Mouse (Mus musculus): ENCODE measurements around the gene Ctsa.
"Not testable (repeated sequence)": the region's sequence is repeated elsewhere in the genome, so short reads cannot be mapped to it uniquely, and the experiment has no call there.

- TF ChIP-seq EP300 (IDR thresholded peaks at IDR 0.05; ENCODE audit: low read length); RAD21 (IDR thresholded peaks at IDR 0.05; ENCODE audit: low read depth, low read length); POLR2A (IDR thresholded peaks at IDR 0.05; ENCODE audit: low read depth, low read length); CTCF (conservative IDR thresholded peaks at IDR 0.05 in 1 of 2, IDR thresholded peaks at IDR 0.05 in 1 of 2; ENCODE audit: low read depth in 2 of 2, low read length in 2 of 2); TCF12 (IDR thresholded peaks at IDR 0.05; ENCODE audit: low read depth, low read length); SIN3A (IDR thresholded peaks at IDR 0.05; ENCODE audit: low read length); KAT2A (IDR thresholded peaks at IDR 0.05; ENCODE audit: insufficient replicate concordance, low read length); POLR2AphosphoS2 (IDR thresholded peaks at IDR 0.05; ENCODE audit: low read depth, low read length); ZC3H11A (IDR thresholded peaks at IDR 0.05; ENCODE audit: low read depth, low read length); RCOR1 (conservative IDR thresholded peaks at IDR 0.05; ENCODE audit: low read depth, low read length); MAZ (IDR thresholded peaks at IDR 0.05; ENCODE audit: low read depth, low read length); MAX (IDR thresholded peaks at IDR 0.05; ENCODE audit: low read length): not testable (repeated sequence)
These were observed 30.7 kb downstream of the Ctsa start for GRCm38 (mm10) chr2:164863411-164863810.
